Mouse (Mus musculus) intestine, postnatal 0 days (tissue): ENCODE measurements around the gene Cotl1. TPM values are rescaled to one million over a fixed set of nuclear protein-coding genes. Genes with fewer than 3 reads are reported as not detected.

ENCODE experiments used
- ATAC-seq: fragments of 200-750 bp; cut with Nextera tagmentation; 2 replicates; pipeline ENCODE4 v1.8.0; 2017; ENCODE audit warnings: mild to moderate bottlenecking, moderate TSS enrichment, moderate library complexity
- H3K27ac ChIP-seq: fragments of 300-500 bp; sonication (generic); 2 replicates; pipeline ENCODE4 v1.5.1; 2014; ENCODE audit warnings: mild to moderate bottlenecking, low read depth, low read length, moderate library complexity
- H3K27me3 ChIP-seq: fragments of 300-500 bp; sonication (generic); replicated peaks from 2 replicates; pipeline ENCODE4 v1.6.1; 2014; ENCODE audit warnings: low read length, mixed read lengths; ENCODE audit not compliant: control insufficient read depth, insufficient read depth
- H3K36me3 ChIP-seq: fragments of 300-500 bp; sonication (generic); 2 replicates; pipeline ENCODE4 v1.6.1; 2014; ENCODE audit warnings: mild to moderate bottlenecking, moderate library complexity; ENCODE audit not compliant: control insufficient read depth, insufficient read depth
- H3K4me1 ChIP-seq: fragments of 300-500 bp; sonication (generic); replicated peaks from 2 replicates; pipeline ENCODE4 v1.6.1; 2014; ENCODE audit warnings: antibody characterized with exemption, low read length, mixed read lengths; ENCODE audit not compliant: control insufficient read depth, insufficient read depth
- H3K4me2 ChIP-seq: fragments of 300-500 bp; sonication (generic); replicated peaks from 2 replicates; pipeline ENCODE4 v1.6.1; 2014; ENCODE audit warnings: low read depth, mild to moderate bottlenecking, moderate library complexity
- H3K4me3 ChIP-seq: fragments of 300-500 bp; sonication (generic); 2 replicates; pipeline ENCODE4 v1.5.1; 2014; ENCODE audit warnings: low read depth, low read length
- H3K9ac ChIP-seq: fragments of 300-500 bp; sonication (generic); 2 replicates; pipeline ENCODE4 v1.6.1; 2014; ENCODE audit warnings: mild to moderate bottlenecking, low read depth, low read length
- H3K9me3 ChIP-seq: fragments of 300-500 bp; sonication (generic); 2 replicates; pipeline ENCODE4 v1.6.1; 2016; ENCODE audit warnings: mixed run types; ENCODE audit not compliant: control insufficient read depth
- CTCF ChIP-seq: sonication (generic); IDR thresholded peaks from 2 replicates; pipeline ENCODE4 v1.5.1; 2016; ENCODE audit warnings: low read depth, mild to moderate bottlenecking, control low read depth, antibody characterized with exemption, moderate library complexity
- WGBS: fragments of 180-500 bp; shearing (Covaris S2); extraction: QIAGEN DNeasy Blood & Tissue Kit; methylation state at CpG from one replicate; pipeline ENCODE4 v1.1.7; 2014; 5-methylcytosine and 5-hydroxymethylcytosine counted together
- polyA plus RNA-seq: library from polyadenylated mRNA; unstranded; fragments of >200 nt; fragmentation: Nextera tagmentation; extraction: Ambion mirVana; gene quantifications from 2 replicates; pipeline ENCODE4 v1.2.1, GENCODE M21; 2015

The Cotl1 gene
- polyA plus RNA-seq, 1 experiment from 2014 or later: 169 TPM

- H3K27ac ChIP-seq: no peak overlapping the region
- no peaks in the 10 kb centered on the region for H3K9me3 ChIP-seq
- H3K27me3 ChIP-seq: no peaks in the 10 kb centered on the region
- H3K4me1 ChIP-seq: peaks cover 4% of the 10 kb centered on the region; the same call in 1 of the 2 replicates
- WGBS: 31% methylated on average over 4 of the region's 4 CpGs
- TF ChIP-seq CTCF: no peak
- no peak overlapping the region for H3K4me3 ChIP-seq
- H3K4me2 ChIP-seq: no peak overlapping the region
- H3K9ac ChIP-seq: no peak overlapping the region
- no peaks in the 10 kb centered on the region for H3K36me3 ChIP-seq
- no peak for ATAC-seq
These were observed 39.2 kb downstream of the Cotl1 start for GRCm38 (mm10) chr8:119801168-119801567.

GRCm38 (mm10) chr8:119798965-119799264 is 41.4 kb downstream of the Cotl1 start:
- Histone ChIP-seq H3K4me2 (peak overlapping the region; percentile 52), H3K27me3 (no peaks in the 10 kb centered on the region), H3K36me3 (no peaks in the 10 kb centered on the region), H3K9ac (no peak overlapping the region), H3K4me3 (no peak overlapping the region), H3K9me3 (no peaks in the 10 kb centered on the region), H3K4me1 (peaks cover 4% of the 10 kb centered on the region; the same call in 1 of the 2 replicates), H3K27ac (no peak overlapping the region)
- TF ChIP-seq CTCF: no peak
- 69% methylated on average over 2 of the region's 2 CpGs for WGBS
- no peak for ATAC-seq

- Histone ChIP-seq H3K9ac (no peak overlapping the region), H3K27me3 (no peaks in the 10 kb centered on the region), H3K9me3 (no peaks in the 10 kb centered on the region), H3K4me1 (peaks cover 4% of the 10 kb centered on the region; the same call in 1 of the 2 replicates), H3K4me3 (no peak overlapping the region), H3K27ac (no peak overlapping the region; the same call in 1 of the 2 replicates), H3K4me2 (peak overlapping the region; percentile 52), H3K36me3 (no peaks in the 10 kb centered on the region)
- WGBS: 17% methylated on average over 15 of the region's 15 CpGs
- ATAC-seq: peak; percentile 63
- TF ChIP-seq CTCF: no peak
These were observed 42.0 kb downstream of the Cotl1 start for GRCm38 (mm10) chr8:119798170-119798964.

GRCm38 (mm10) chr8:119795651-119796050 is 44.7 kb downstream of the Cotl1 start:
- Histone ChIP-seq H3K27me3 (no peaks in the 10 kb centered on the region), H3K4me3 (no peak overlapping the region), H3K36me3 (no peaks in the 10 kb centered on the region), H3K4me1 (peaks cover 17% of the 10 kb centered on the region; the same call in 1 of the 2 replicates), H3K9me3 (no peaks in the 10 kb centered on the region), H3K9ac (no peak overlapping the region), H3K4me2 (no peak overlapping the region), H3K27ac (no peak overlapping the region)
- WGBS: 52% methylated on average over 3 of the region's 3 CpGs
- no peak for TF ChIP-seq CTCF
- no peak for ATAC-seq

- Histone ChIP-seq H3K4me3 (no peak overlapping the region), H3K27me3 (no peaks in the 10 kb centered on the region), H3K4me1 (peaks cover 17% of the 10 kb centered on the region; the same call in 1 of the 2 replicates), H3K27ac (no peak overlapping the region), H3K9ac (no peak overlapping the region), H3K36me3 (no peaks in the 10 kb centered on the region), H3K9me3 (no peaks in the 10 kb centered on the region), H3K4me2 (no peak overlapping the region)
- no peak for ATAC-seq
- 65% methylated on average over 7 of the region's 7 CpGs for WGBS
- no peak for TF ChIP-seq CTCF
These were observed 45.7 kb downstream of the Cotl1 start for GRCm38 (mm10) chr8:119794689-119795088.

GRCm38 (mm10) chr8:119791804-119792704 is 48.3 kb downstream of the Cotl1 start:
- Histone ChIP-seq H3K27ac (peak overlapping the region; percentile 21; the same call in 1 of the 2 replicates), H3K4me3 (no peak overlapping the region), H3K9ac (no peak overlapping the region), H3K4me2 (no peak overlapping the region), H3K9me3 (no peaks in the 10 kb centered on the region), H3K27me3 (no peaks in the 10 kb centered on the region), H3K4me1 (peaks cover 13% of the 10 kb centered on the region; the same call in 1 of the 2 replicates), H3K36me3 (no peaks in the 10 kb centered on the region)
- TF ChIP-seq CTCF: no peak
- 30% methylated on average over 16 of the region's 16 CpGs for WGBS
- ATAC-seq: peak; percentile 55
